Mouse (Mus musculus): ENCODE data around the gene Crlf1. TPM values are rescaled to one million over a fixed set of nuclear protein-coding genes. Genes with fewer than 3 reads are reported as not detected.

Crlf1 gene
- total RNA-seq, 2 experiments from 2014 or later, result not detected

DNA sequence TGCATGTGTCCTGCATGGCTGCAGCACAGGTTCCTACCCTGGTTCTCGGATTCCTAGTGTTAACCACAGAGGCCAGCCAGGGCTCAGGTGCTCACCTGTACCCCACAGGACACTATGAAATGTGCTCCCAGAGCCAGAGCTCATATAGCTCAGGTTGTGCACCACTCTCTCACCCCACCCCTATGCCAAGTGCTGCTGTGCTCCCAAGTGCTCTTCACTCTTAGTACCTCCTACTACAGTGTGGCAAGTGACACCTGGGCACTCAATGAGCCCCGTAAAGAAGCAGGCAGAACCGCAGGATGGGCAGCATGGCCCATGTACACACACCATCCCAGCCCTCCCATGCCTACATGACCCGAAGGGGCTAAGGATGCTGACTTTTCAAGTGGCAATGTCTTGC lies 24.2 kb upstream of the Crlf1 start:
- ATAC-seq (replicated peaks; ENCODE audit: poor library complexity), result no peak

DNA sequence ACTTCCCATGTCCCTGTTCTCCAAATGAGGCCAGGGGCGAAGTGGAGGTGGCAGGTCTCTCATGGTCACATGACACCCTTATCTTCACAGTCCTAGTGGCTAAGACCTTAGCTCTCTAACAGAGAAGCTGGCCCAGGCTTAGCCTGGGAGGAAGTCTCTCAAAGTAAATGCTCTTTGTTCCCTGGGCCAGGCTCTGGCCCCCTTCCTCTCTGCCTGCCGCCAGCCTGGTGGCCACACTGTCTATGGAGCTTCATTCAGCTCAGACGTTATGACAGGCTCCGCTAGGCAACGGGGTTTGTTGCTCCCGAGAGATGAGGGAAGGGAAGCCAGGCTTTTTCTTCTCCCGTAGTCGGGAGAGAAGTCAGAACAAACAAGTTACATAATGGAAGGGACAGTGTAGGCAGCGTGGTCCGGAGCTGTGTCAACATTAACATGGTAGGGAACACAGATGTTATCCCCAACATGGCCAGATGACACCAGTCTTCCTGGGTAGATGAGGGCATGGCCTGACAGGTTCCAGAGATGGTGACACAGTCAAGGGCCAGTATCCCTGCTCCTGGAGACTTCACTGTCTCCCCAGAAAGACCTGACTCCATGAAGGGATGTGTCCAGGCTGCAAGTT lies 23.6 kb upstream of the Crlf1 start:
- ATAC-seq (replicated peaks; ENCODE audit: poor library complexity), result peak; percentile 17

DNA sequence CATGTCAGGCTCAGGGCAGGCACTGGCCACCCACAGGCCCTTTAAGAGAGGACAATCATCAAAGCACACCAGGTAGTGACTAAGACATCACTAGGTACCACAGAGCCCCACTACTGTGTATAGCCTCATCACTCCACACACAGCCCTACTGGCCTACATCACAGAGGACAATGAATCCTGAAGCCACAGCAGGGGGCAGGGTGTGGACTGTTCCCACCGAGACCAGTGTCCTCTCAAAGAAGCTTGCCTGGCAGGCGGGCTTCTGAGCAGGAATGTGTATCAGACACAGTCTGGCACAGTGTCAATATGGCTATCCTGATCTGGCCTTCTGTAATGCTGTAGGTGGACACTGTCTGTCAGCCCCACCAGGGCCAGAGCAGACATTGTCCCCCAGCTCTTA lies 23.0 kb upstream of the Crlf1 start:
- ATAC-seq (replicated peaks; ENCODE audit: poor library complexity), result no peak

DNA sequence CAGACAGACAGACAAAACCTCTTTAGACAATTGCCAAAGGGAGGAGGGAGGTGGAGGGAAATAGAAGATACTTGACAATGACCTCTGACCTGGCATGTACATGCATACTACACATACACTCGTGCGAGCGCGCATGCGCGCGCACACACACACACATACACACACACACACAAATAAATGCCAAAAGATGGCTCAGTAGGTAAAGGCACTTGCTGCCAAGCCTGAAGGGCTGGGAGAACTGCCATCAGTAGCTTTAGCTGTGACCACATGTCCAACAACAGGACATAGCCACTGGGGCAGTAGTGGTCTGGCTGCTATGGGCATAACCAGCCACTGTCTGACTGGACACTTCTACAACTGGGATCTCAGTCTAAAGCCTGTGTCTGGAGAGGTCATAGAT lies 21.1 kb upstream of the Crlf1 start:
- ATAC-seq (replicated peaks; ENCODE audit: poor library complexity), result no peak

DNA sequence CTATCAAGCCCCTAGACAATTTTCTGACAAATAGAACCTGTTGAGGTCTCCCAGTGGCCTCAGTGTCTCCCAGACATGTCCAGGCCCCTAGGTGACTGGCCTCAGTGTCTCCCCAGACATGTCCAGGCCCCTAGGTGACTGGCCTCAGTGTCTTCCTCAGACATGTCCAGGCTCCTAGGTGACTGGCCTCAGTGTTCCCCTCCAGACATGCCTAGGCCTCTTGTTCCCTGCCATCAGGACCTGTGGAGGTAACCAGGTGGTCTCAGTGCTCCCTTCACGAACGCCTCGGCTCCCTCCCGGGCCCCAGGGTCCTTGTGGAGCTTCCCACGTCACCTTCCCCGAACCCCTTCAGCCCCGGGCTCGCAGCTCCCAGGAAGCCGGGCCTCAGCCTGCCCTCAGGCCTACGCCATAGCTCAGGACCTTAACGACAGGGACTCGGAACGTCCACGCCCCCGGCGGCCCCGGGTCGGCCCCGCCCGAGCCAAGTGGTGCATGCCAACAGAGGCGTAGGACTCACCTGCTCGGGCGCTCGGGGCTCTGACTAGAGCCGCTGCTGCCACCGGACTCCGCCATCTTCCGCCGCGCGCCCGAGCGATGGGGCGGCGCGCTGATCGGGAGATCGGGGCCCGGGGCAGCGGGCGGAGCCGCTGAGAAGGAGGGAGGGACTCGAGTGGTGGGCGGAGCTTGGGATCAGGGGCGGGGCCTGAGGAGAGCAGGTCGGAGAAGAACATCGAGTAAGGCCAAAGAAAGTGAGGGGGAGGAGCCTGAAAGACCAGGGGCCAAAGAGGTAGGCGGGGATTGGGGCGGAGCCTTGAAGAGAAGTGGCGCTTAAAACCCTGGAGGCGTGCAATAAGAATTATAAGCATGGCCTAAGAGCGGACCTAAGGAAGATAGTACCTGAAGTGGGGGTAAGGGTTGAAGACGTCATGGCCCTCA lies 16.4 kb upstream of the Crlf1 start, which contains the start of gene Klhl26:
Klhl26 (minus strand) TSS at position 636 of the 936 bp plus-strand sequence.
- peak; percentile 93 for ATAC-seq (replicated peaks; ENCODE audit: poor library complexity)

DNA sequence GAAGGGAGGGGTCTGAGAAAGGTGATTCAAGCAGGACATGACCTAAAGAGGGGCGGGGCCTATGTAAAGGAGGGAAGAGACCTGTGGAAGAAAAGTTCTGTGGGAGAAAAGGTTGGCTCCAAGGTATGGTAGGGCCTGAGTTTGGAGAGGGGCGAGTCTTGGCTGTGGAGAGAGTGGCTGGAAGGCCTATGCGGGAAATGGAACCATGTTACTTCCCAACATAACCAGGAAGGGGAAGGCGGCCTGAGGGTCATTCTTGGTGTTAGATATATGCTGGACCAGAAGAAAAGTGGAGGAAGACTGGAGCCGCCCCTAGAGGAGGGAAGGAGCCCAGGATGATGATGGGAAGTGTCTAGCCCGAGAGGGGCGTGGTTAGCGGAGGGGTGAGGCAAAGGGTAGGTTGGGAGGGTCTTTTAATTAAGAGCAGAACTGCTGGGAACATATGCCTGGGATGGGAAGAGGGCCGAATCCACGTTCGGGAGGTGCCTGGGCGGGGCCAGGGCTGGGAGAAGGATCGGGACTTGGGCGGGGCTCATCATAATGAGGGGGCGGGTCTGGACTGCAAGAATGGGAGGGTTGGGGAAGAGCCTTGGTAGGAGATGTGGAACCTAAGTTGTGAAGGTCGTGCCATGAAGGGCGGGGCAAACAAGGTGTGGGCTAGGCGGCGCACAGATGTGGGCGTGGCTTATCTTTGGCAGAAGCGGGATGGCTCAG lies 15.5 kb upstream of the Crlf1 start:
- ATAC-seq (replicated peaks; ENCODE audit: poor library complexity), result peak; percentile 53

DNA sequence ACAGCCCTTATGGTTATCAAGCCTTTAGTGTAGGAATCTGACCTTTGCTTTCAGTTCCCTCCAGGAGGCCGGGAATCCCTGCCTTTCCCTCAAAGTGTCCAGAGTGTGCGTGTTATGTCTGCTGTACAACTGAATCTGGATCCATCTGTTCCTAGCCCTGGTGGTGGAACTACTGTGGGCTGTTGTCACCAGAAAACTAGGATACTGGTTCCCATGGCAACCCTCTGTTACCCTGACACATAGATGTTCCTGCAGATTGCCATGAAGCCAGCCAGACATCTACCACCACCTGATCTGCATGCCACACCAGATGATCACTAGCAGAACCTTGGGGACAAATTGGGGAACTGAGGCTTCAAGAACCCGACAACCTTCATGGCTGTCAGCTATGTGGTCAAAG lies 11.1 kb upstream of the Crlf1 start:
- no peak for ATAC-seq (replicated peaks; ENCODE audit: poor library complexity)

DNA sequence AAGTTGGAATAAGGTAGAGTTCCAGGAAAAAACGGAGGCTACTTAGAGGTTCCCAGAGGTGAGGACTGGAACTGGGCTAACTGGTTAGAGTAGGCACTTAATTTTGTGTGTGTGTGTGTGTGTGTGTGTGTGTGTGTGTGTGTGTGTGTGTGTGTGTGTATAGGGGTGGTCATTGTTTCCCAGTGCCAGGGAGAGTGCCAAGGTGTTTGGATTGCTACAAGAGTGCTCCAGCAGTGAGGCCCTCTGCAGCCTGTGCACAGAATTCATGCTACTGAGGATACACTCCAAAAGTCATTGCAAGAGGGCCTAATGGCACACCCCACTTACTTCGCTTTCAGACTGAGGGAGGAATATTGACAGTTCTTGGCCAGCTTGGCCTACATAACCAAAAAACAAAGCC lies 10.0 kb upstream of the Crlf1 start:
- no peak for ATAC-seq (replicated peaks; ENCODE audit: poor library complexity)

DNA sequence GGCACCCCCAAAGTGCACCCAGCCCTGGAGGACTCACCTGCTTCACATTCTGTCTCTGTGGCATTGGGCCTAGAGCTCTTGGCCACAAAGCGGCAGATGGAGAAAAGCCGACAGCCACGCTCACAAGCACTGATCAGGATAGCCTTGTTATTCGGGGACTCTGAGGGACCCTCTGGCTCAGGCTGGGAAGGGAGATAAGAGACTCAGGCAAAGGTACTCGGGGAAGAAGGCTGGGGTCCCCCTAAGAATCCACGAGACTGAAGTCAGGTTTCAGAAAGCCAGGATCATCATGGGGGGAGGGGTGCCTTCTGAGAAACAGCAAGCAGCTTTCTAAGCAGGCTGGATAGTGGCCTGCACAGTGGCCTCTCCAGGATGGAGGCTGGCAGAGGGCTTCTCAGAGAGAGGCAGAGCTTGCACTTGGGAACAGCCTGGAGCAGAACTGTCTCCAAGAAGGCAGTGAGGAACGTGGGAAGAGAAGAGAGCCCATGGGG lies 6.7 kb upstream of the Crlf1 start:
- ATAC-seq (replicated peaks; ENCODE audit: poor library complexity), result no peak

DNA sequence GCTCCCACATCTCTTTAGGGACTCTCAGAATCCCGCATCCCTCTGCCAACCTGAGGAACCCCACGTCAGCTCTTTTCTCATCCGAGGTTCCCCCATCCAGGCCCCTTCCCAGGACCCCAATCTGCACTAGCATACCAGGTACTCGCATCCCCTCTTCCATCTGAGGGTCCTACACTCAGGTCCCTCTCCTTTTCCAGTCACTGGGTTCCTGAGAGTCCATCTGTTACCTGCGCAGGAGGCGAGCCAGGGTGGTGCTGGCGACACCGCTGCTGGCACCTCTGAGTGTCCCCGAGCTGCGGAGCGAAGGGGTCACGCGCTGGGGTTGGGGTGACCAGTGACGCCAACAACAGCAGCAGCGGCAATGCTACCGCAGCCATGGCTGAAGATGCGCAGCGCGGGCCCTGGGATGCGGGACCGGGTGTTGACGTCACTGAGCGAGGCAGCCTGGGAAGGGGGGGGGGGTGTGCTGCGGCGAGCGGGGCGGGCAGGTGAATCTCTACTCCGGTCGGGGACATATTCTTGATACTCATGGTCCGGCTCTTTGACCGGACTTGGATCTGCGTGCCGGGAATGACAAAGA lies 5.9 kb upstream of the Crlf1 start, which contains the start of gene Tmem59l:
Tmem59l (minus strand) TSS at position 418 of the 580 bp plus-strand sequence.
- ATAC-seq (replicated peaks; ENCODE audit: poor library complexity), result no peak

DNA sequence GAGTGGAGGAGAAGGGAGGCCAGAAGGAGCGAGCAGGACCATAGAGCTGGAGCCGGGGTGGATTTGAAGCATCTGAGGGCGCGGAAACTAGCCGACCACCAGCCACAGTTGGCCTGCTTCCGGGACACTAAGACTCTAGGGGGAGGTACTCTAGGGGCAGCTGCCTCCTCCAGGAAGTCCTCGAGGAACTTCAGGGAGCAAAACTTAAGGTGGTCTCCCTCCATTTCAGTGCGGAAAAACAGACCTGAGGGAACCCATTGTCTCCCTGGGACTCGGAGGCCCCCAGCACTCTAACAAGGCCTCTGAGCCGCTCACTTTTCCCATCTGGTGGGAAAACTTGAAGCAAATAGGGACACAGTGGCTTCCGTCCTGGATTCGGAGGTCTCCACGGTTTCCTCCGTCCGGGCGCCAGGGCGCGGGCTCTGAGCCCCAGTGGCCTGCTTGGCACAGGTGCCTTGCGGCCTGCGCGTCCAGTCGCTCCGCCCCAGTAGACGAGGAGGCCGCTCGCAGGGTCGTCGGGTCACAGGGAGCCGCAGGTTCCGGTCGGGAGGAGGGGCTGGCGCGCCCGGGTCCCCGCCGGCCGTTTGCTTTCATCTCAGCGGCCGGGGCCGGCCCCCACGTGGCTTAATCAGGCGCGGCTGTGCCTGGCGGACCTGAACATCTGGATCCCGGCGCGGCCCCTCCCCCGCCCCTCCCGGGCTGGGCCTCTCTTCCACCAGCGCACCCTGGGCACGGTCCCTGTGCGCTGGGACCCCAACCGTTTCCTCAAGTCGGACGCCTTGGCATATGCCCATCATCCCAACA lies 4.8 kb upstream of the Crlf1 start:
- peak; percentile 29; the same call in 1 of the 2 replicates for ATAC-seq (replicated peaks; ENCODE audit: poor library complexity)

DNA sequence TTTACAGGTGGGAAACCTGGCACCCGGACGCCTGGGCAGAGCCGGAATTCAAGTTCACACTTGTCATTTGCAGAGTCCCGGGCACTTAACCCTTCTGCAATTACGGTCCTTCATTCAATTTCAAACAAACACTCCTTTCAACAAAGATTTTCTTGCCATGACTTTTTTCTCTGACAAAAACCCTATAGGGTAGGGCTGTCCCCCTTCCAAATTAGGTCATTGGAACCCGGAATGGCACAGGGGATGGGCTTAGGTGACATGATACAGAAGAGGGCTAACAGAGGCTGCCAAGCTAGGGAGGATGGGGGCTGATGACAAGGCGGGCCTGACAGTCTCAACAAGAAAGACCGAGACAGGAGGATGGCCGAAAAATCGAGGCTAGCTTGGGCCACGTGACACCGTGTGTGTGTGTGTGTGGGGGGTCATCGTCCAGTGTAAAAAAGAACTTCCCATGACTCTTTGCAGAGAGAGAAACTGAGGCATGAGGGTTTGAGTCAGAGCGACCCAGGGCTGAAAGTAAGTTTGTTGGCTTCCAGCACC lies 4.0 kb upstream of the Crlf1 start:
- no peak for ATAC-seq (replicated peaks; ENCODE audit: poor library complexity)

DNA sequence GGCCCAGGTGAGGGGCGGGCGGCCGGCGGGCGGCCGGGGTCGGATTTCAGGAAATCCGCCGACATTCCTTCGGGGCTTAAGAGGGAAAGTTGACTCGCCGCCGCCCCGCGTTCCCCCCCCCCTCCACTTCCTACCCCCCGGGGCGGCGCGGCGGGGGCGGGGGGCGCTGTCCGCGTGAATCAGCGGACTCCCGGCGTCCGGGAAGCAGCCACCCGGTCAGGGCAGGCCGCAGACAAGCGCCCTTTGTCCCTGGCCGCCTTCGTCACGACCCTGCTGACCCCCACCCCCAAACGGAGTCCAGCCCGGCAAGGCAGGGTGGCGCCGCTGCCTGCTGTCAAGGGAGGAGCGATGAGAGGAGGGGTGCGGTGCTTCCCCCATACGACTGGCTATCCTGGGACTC lies 3.4 kb upstream of the Crlf1 start:
- ATAC-seq (replicated peaks; ENCODE audit: poor library complexity), result no peak

DNA sequence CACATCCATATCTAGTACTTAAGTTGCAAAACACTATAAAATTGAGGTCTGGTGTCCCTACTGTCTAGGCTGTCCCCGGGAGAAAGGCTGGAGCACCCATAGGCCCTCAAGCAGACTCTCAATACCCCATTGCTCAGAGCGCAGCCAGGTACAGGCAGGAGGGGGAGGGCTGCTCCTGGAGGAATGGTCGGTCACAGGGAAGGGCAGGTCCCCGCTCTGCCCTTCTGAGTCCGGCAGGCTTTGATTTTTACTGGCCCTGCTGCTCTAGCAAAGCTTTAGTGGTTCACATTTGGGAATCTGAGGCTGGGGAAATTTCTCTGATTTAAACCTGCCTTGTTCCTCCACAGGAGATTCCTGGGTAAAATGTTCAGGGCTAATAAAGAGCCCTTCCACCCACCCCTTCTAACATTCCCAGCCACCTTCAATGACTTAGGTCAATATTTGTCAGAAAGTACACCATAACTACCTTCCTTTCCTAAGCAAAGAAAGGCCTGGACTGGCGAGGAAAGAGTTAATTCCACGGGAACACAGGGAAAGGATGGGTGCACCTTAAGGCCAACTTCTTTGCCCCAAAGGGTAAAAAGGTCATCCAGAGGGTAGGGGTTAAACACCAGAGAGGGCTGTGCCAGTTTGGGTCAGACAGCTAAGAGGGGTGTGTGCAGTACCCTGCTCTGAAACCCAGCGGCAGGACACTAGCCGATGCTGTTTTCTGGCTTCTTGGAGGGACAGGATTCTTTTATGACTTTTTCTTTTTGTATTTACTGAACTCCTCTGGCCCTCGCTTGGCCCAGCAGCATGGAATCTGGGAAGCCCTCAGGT lies 2.7 kb upstream of the Crlf1 start:
- no peak for ATAC-seq (replicated peaks; ENCODE audit: poor library complexity)

DNA sequence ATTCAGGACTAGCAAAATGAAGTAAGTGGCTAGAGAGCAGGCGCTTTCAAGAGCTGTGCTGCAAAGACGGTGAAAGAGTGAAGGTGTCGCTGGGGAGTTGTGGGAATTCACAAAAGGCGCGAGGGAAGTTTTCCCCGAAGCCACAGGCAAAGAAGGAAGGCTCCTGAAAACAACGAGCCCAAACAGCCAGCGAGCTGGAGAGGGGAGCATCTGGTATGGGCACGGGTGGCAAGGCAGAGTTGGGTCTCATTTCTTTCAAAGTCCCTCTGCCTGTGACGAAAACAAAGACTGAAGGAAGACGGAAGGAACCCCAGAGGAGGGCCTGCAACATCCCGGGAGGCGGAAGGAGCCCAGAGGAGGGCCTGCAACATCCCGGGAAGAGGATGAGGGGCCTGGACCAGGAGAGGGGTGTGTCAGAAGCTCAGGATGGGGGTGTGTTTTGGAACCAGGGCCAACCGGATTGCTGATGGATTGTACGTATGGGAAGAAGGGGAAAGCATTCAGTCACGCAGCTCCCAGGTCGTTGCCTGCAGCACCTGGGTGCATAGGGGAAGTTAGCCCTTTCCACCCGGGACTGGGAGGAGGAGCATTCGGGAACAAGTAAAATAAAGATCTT lies 2.0 kb upstream of the Crlf1 start:
- no peak for ATAC-seq (replicated peaks; ENCODE audit: poor library complexity)

DNA sequence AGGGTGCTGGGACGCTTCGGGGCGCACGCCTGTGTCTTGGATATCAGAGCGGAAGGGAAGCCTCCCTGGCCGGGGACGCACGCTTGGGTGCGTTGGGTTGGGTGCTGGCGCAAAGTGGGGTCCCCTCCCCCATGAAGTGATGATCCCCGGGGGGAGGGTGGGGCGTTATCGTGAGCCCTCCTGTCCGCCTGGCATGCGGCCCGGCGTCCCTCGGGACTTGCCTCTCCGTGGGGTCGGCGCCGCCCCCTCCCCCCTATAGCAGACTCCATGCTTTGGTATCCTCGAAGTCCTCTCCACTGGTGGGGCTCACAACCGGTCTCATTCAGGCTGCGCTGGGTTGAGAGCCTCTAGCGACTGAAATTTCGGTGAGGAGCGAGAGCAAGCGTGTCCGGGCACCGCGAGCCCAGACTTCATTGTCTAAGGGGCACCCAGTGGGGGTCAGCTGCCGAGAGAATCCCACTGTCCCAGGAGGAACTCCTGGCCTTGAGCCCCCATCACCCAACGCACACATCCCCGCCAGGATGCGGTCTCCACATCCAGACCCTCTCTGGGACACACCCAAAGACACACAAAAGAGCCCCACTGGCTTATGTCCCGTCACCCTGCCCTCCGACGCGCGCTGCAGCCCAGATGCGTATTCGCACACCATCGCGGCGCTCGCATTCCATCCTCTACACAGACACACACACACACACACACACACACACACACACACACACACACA lies 896 bp downstream of the Crlf1 start:
- ATAC-seq (replicated peaks; ENCODE audit: poor library complexity), result no peak

DNA sequence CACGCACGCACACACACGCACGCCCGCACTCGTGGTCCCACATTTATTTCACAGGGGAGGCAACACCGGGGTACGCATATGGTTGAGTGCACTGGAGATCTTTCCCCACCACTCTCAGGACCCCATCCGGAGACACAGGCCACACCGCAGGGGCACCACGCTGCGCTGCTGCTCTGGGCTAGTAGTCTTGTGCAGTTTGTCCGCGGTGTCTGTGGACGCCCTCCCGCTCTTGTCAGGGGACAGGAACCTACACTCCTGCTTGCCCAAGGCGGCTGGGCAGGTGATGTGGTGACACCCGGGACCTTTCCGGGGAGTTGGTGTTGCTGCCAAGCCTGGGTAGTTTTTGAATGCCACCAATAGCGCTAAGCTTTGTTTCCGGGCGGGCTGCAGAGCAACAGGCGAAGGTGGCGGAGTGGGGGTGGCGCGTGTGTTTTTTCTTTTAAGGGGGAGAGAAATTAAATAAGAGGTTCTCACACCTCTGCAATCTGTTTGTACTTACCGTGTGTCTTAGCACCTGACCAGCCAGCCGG lies 1.5 kb downstream of the Crlf1 start:
- ATAC-seq (replicated peaks; ENCODE audit: poor library complexity), result no peak

Measured in megakaryocyte progenitor cell, adult 5-6 weeks (primary cell).